Mouse (Mus musculus): ENCODE measurements around the gene Ptp4a2.

GRCm38 (mm10) chr4:129790475-129790874 lies 20.5 kb upstream of the Ptp4a2 start:
- TF ChIP-seq POLR2A (IDR thresholded peaks at IDR 0.05; ENCODE audit: low read depth, low read length) (no peak), CTCF (IDR thresholded peaks at IDR 0.05; ENCODE audit: extremely low read depth, insufficient read length, insufficient replicate concordance, low read depth, low read length) (no peak)
